Mouse (Mus musculus) MEL (cell line): Measurements from ENCODE around the gene Zfand3.

ENCODE experiments used
- CTCF ChIP-seq, 3 experiments: IDR thresholded peaks in 2 of 3; conservative IDR thresholded peaks in 1 of 3; 2 replicates each; pipeline ENCODE4 v1.5.1; 2011 to 2012; ENCODE audit warnings: low read length in 3 of 3, low read depth in 2 of 3, mild to moderate bottlenecking in 2 of 3, improper control_type of control experiment in 1 of 3, inconsistent platforms in 1 of 3, mixed read lengths in 1 of 3, moderate library complexity in 1 of 3; ENCODE audit not compliant: control insufficient read depth in 1 of 3, insufficient read depth in 1 of 3, poor library complexity in 1 of 3, severe bottlenecking in 1 of 3
- MEF2A ChIP-seq: IDR thresholded peaks from 2 replicates; pipeline ENCODE4 v1.6.1; 2014; ENCODE audit warnings: low read depth, mild to moderate bottlenecking, inconsistent platforms, low read length, improper control_type of control experiment; ENCODE audit not compliant: poor library complexity, insufficient replicate concordance, severe bottlenecking; ENCODE audit errors: extremely low read depth
- RAD21 ChIP-seq: IDR thresholded peaks from 2 replicates; pipeline ENCODE4 v1.6.1; 2011; ENCODE audit warnings: mild to moderate bottlenecking, low read depth, low read length, improper control_type of control experiment
- TAL1 ChIP-seq: IDR thresholded peaks from 2 replicates; pipeline ENCODE4 v1.6.1; 2012; ENCODE audit warnings: mild to moderate bottlenecking, inconsistent platforms, low read length, moderate library complexity, mixed read lengths
- USF1 ChIP-seq: IDR thresholded peaks from 2 replicates; pipeline ENCODE4 v1.6.1; 2014; ENCODE audit warnings: low read depth, mild to moderate bottlenecking, inconsistent platforms, low read length, improper control_type of control experiment, moderate library complexity

- TF ChIP-seq TAL1 (no peak), MEF2A (peak; percentile 25; the same call in 1 of the 2 replicates), CTCF (IDR thresholded peaks at IDR 0.05 in 2 of 3, conservative IDR thresholded peaks at IDR 0.05 in 1 of 3; ENCODE audit: control insufficient read depth in 1 of 3, insufficient read depth in 1 of 3, low read depth in 2 of 3, low read length in 3 of 3, poor library complexity in 1 of 3, severe bottlenecking in 1 of 3) (no peak), USF1 (no peak), RAD21 (no peak)
Observed at GRCm38 (mm10) chr17:30027343-30028029, 23.0 kb downstream of the Zfand3 start.
